Mouse (Mus musculus) midbrain, embryonic 11.5 days (tissue): ENCODE measurements around the gene Pacsin1. TPM values are rescaled to one million over a fixed set of nuclear protein-coding genes. Genes with fewer than 3 reads are reported as not detected.
A peak's percentile ranks its signal among the peaks of the same experiment; 100 is the strongest.

ENCODE experiments used
- ATAC-seq: fragments of 200-750 bp; cut with Nextera tagmentation; 2 replicates; pipeline ENCODE4 v1.8.0; 2017; ENCODE audit warnings: moderate TSS enrichment, moderate library complexity; ENCODE audit not compliant: low FRiP score
- DNase-seq: peaks from one replicate; pipeline ENCODE4 v3.0.0; 2015; ENCODE audit warnings: low spot score; ENCODE audit errors: missing footprints
- H3K27ac ChIP-seq: fragments of 300-500 bp; sonication (generic); 2 replicates; pipeline ENCODE4 v1.5.1; 2014; ENCODE audit warnings: low read depth, low read length
- H3K27me3 ChIP-seq: fragments of 300-500 bp; sonication (generic); 2 replicates; pipeline ENCODE4 v1.6.1; 2014; ENCODE audit warnings: mild to moderate bottlenecking, low read length, moderate library complexity, mixed read lengths; ENCODE audit not compliant: control insufficient read depth, insufficient read depth
- H3K36me3 ChIP-seq: fragments of 300-500 bp; sonication (generic); 2 replicates; pipeline ENCODE4 v1.6.1; 2014; ENCODE audit warnings: mild to moderate bottlenecking, low read length, moderate library complexity, mixed read lengths; ENCODE audit not compliant: control insufficient read depth, insufficient read depth
- H3K4me1 ChIP-seq: fragments of 300-500 bp; sonication (generic); 2 replicates; pipeline ENCODE4 v1.6.1; 2014; ENCODE audit warnings: low read length; ENCODE audit not compliant: control insufficient read depth, insufficient read depth
- H3K4me2 ChIP-seq: fragments of 300-500 bp; sonication (generic); 2 replicates; pipeline ENCODE4 v1.6.1; 2014; ENCODE audit warnings: mild to moderate bottlenecking, moderate library complexity
- H3K4me3 ChIP-seq: fragments of 300-500 bp; sonication (generic); 2 replicates; pipeline ENCODE4 v1.5.1; 2014; ENCODE audit warnings: low read depth, low read length
- H3K9ac ChIP-seq: fragments of 300-500 bp; sonication (generic); 2 replicates; pipeline ENCODE4 v1.6.1; 2014; ENCODE audit warnings: low read length
- H3K9me3 ChIP-seq: fragments of 300-500 bp; sonication (generic); 2 replicates; pipeline ENCODE4 v1.6.1; 2016; ENCODE audit warnings: low read length; ENCODE audit not compliant: control insufficient read depth
- WGBS: fragments of 180-500 bp; shearing (Covaris S2); extraction: QIAGEN DNeasy Blood & Tissue Kit; methylation state at CpG from one replicate; pipeline ENCODE4 v1.1.7; 2014; 5-methylcytosine and 5-hydroxymethylcytosine counted together
- polyA plus RNA-seq: library from polyadenylated mRNA; unstranded; fragments of >200 nt; fragmentation: Nextera tagmentation; extraction: Ambion mirVana; gene quantifications from 2 replicates; pipeline ENCODE4 v1.2.1, GENCODE M21; 2014

The Pacsin1 gene
- polyA plus RNA-seq, 1 experiment from 2014 or later: 4.5 TPM

- ATAC-seq (no peak), DNase-seq (no peak)
- Histone ChIP-seq H3K36me3 (no peaks in the 10 kb centered on the region), H3K4me1 (peaks cover 6% of the 10 kb centered on the region; the same call in 1 of the 2 replicates), H3K27ac (no peak overlapping the region), H3K9ac (no peak overlapping the region), H3K9me3 (no peaks in the 10 kb centered on the region), H3K27me3 (peaks cover 17% of the 10 kb centered on the region), H3K4me2 (no peak overlapping the region), H3K4me3 (no peak overlapping the region)
- WGBS: 70% methylated on average over 5 of the region's 5 CpGs
Observed at GRCm38 (mm10) chr17:27703961-27704621, 48.8 kb downstream of the Pacsin1 start.

DNA sequence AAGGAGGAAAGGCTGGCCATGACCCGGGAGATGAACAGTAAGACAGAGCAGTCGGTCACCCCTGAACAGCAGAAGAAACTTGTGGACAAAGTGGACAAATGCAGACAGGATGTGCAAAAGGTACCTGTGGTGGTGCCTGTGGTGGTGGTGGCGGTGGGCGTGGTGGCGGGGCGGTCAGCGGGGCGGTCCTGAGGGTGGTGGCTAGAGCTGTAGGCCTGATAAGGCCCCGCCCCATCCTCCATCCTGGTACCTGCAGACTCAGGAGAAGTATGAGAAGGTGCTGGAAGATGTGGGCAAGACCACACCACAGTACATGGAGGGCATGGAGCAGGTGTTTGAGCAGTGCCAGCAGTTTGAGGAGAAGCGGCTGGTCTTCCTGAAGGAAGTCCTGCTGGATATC is 50.4 kb downstream of the Pacsin1 start:
- H3K27ac ChIP-seq: no peak overlapping the region
- H3K9ac ChIP-seq: no peak overlapping the region
- H3K4me3 ChIP-seq: no peak overlapping the region
- peaks cover 6% of the 10 kb centered on the region; the same call in 1 of the 2 replicates for H3K4me1 ChIP-seq
- peaks cover 17% of the 10 kb centered on the region for H3K27me3 ChIP-seq
- no peak overlapping the region for H3K4me2 ChIP-seq
- WGBS: 42% methylated on average over 9 of the region's 10 CpGs
- no peaks in the 10 kb centered on the region for H3K9me3 ChIP-seq
- ATAC-seq (no peak), DNase-seq (no peak)
- H3K36me3 ChIP-seq: no peaks in the 10 kb centered on the region

- Histone ChIP-seq H3K4me1 (peaks cover 2% of the 10 kb centered on the region; the same call in 1 of the 2 replicates), H3K27me3 (peaks cover 17% of the 10 kb centered on the region)
Observed at GRCm38 (mm10) chr17:27707954-27708661, 52.8 kb downstream of the Pacsin1 start.

DNA sequence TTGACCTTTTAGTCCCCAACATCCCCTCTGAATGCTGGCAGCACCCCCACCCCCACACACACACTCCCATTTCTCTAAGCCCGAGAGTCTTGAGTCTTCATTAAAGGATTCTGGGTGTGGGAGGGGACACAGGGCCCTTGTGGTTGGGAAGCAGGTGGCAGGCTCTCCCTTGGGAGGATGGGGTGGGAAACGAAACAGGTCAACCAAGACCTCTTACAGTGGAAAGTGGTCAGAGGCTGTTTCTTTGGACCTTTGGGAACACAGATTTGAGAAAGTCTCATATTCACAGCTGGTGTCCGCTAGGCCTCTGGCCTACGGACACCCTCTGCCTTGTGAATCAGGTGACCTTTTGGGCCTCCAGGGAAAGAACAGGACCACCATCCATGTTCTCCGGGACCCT is 54.3 kb downstream of the Pacsin1 start:
- DNase-seq: no peak
- H3K9ac ChIP-seq: no peak overlapping the region
- H3K9me3 ChIP-seq: no peaks in the 10 kb centered on the region
- H3K36me3 ChIP-seq: no peaks in the 10 kb centered on the region
- no peak overlapping the region for H3K4me2 ChIP-seq
- H3K27ac ChIP-seq: no peak overlapping the region
- 74% methylated on average over 5 of the region's 5 CpGs for WGBS
- H3K4me3 ChIP-seq: no peak overlapping the region
- H3K27me3 ChIP-seq: peaks cover 17% of the 10 kb centered on the region
- H3K4me1 ChIP-seq: peaks cover 2% of the 10 kb centered on the region; the same call in 1 of the 2 replicates
- no peak for ATAC-seq

More at GRCm38 (mm10) chr17:27707954-27708661, 52.8 kb downstream of the Pacsin1 start:
- Histone ChIP-seq H3K27ac (no peak overlapping the region), H3K36me3 (no peaks in the 10 kb centered on the region), H3K4me2 (peak overlapping the region; percentile 48), H3K9me3 (no peaks in the 10 kb centered on the region), H3K9ac (peak overlapping the region; percentile 17; the same call in 1 of the 2 replicates), H3K4me3 (peak overlapping the region; percentile 17; the same call in 1 of the 2 replicates)
- ATAC-seq (peak; percentile 95), DNase-seq (peak; percentile 100)
- 5% methylated on average over 25 of the region's 25 CpGs for WGBS

- Histone ChIP-seq H3K9me3 (no peaks in the 10 kb centered on the region), H3K4me3 (no peak overlapping the region), H3K4me2 (no peak overlapping the region), H3K36me3 (no peaks in the 10 kb centered on the region), H3K9ac (no peak overlapping the region), H3K4me1 (peaks cover 10% of the 10 kb centered on the region; the same call in 1 of the 2 replicates), H3K27ac (no peak overlapping the region), H3K27me3 (0 out of 2 replicates have a peak, but pooled peaks cover 3% of the 10 kb centered on the region)
- 80% methylated on average over 1 of the region's 1 CpGs for WGBS
- ATAC-seq (no peak), DNase-seq (no peak)
Observed at GRCm38 (mm10) chr17:27712832-27713231, 57.5 kb downstream of the Pacsin1 start.

- Histone ChIP-seq H3K9ac (peak overlapping the region; percentile 34; the same call in 1 of the 2 replicates), H3K4me2 (peak overlapping the region; percentile 48), H3K4me1 (peaks cover 7% of the 10 kb centered on the region; the same call in 1 of the 2 replicates), H3K4me3 (peak overlapping the region; percentile 24), H3K9me3 (no peaks in the 10 kb centered on the region), H3K27me3 (no peaks in the 10 kb centered on the region), H3K27ac (no peak overlapping the region), H3K36me3 (no peaks in the 10 kb centered on the region)
- peak; percentile 95 for DNase-seq
- 3% methylated on average over 16 of the region's 16 CpGs for WGBS
- ATAC-seq: peak; percentile 73
Observed at GRCm38 (mm10) chr17:27716804-27717203, 61.5 kb downstream of the Pacsin1 start.

DNA sequence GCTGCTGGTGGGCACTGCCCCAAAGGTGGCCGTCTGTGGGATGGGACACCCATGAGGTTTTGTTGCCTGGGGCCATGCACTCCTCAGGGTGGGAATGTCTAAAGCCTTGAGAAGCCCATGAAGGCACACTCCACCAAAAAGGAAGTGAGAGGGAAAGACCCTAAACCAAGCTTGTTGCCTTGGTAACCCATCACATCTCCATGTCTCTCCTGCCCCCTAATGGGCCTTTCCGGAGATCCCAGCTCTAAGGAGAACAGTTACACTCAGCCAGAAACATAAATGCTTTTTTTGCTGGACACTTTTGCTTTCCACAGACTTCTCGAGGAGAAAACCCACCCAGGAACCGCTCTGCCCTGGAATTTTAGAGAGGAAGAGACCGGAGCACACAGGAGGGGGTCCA is 62.9 kb downstream of the Pacsin1 start:
- H3K9ac ChIP-seq: no peak overlapping the region
- H3K27ac ChIP-seq: no peak overlapping the region
- ATAC-seq (no peak), DNase-seq (no peak)
- H3K27me3 ChIP-seq: no peaks in the 10 kb centered on the region
- H3K9me3 ChIP-seq: no peaks in the 10 kb centered on the region
- no peak overlapping the region for H3K4me3 ChIP-seq
- H3K36me3 ChIP-seq: no peaks in the 10 kb centered on the region
- H3K4me1 ChIP-seq: peaks cover 7% of the 10 kb centered on the region; the same call in 1 of the 2 replicates
- H3K4me2 ChIP-seq: no peak overlapping the region
- WGBS: 50% methylated on average over 5 of the region's 5 CpGs

- DNase-seq (no peak), ATAC-seq (no peak)
- 73% methylated on average over 14 of the region's 14 CpGs for WGBS
- Histone ChIP-seq H3K4me1 (peaks cover 9% of the 10 kb centered on the region; the same call in 1 of the 2 replicates), H3K36me3 (no peaks in the 10 kb centered on the region), H3K27me3 (no peaks in the 10 kb centered on the region), H3K27ac (no peak overlapping the region), H3K9me3 (no peaks in the 10 kb centered on the region), H3K4me2 (no peak overlapping the region), H3K9ac (no peak overlapping the region), H3K4me3 (no peak overlapping the region)
Observed at GRCm38 (mm10) chr17:27719663-27720062, 64.4 kb downstream of the Pacsin1 start.

GRCm38 (mm10) chr17:27720326-27720725 is 65.0 kb downstream of the Pacsin1 start:
- Histone ChIP-seq H3K9me3 (no peaks in the 10 kb centered on the region), H3K27ac (no peak overlapping the region), H3K4me1 (peaks cover 15% of the 10 kb centered on the region), H3K27me3 (no peaks in the 10 kb centered on the region), H3K36me3 (no peaks in the 10 kb centered on the region), H3K4me2 (no peak overlapping the region), H3K9ac (no peak overlapping the region), H3K4me3 (no peak overlapping the region)
- WGBS: 44% methylated on average over 9 of the region's 9 CpGs
- ATAC-seq: no peak
- DNase-seq: no peak
